Mouse (Mus musculus): ENCODE data around the gene Ago1. TPM values are rescaled to one million over a fixed set of nuclear protein-coding genes. Genes with fewer than 3 reads are reported as not detected.

The Ago1 gene
- polyA plus RNA-seq, 1 experiment from 2014 or later, result 4.2 TPM

DNA sequence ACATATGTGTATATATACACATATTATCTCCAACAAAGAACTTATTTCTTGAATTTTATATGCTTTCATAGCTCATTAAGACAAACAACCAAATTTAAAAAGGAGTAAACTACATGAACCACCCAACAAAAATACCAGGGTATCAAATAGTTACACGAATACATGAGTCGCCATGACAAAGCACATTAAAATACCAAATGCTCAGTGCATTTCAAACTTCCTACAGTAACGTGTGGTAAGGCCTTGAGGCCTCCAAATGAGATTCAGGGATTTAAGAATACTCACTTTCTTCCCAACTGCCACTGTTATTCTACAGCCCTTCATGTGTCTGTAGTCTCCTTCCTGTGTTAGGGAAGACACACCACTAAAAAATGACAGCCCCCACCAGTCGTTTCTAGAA, 36.6 kb downstream of the Ago1 start:
- no peak overlapping the region for H3K4me3 ChIP-seq (ENCODE audit: control insufficient read depth in 1 of 2, insufficient read depth in 1 of 2, low read depth in 1 of 2, low read length in 2 of 2)
- no peaks in the 10 kb centered on the region for H3K36me3 ChIP-seq (ENCODE audit: control insufficient read depth, insufficient read depth, low read length)
- H3K27me3 ChIP-seq (ENCODE audit: control insufficient read depth, insufficient read depth, low read length), result no peaks in the 10 kb centered on the region
- 84% methylated on average over 4 of the region's 4 CpGs for WGBS
- H3K4me2 ChIP-seq (ENCODE audit: low read length), result no peak overlapping the region
- no peak overlapping the region for H3K27ac ChIP-seq (replicated peaks in 1 of 2; ENCODE audit: control insufficient read depth in 1 of 2, insufficient read depth in 1 of 2, low read depth in 2 of 2, low read length in 2 of 2)
- no peaks in the 10 kb centered on the region for H3K9me3 ChIP-seq (ENCODE audit: control insufficient read depth, low read length)
- H3K9ac ChIP-seq (ENCODE audit: low read length), result no peak overlapping the region
- ATAC-seq (ENCODE audit: insufficient number of reproducible peaks, insufficient read depth, low FRiP score, low read depth), result no peak
- H3K4me1 ChIP-seq (ENCODE audit: control insufficient read depth in 2 of 2, insufficient read depth in 2 of 2, low read length in 2 of 2), result no peaks in the 10 kb centered on the region

DNA sequence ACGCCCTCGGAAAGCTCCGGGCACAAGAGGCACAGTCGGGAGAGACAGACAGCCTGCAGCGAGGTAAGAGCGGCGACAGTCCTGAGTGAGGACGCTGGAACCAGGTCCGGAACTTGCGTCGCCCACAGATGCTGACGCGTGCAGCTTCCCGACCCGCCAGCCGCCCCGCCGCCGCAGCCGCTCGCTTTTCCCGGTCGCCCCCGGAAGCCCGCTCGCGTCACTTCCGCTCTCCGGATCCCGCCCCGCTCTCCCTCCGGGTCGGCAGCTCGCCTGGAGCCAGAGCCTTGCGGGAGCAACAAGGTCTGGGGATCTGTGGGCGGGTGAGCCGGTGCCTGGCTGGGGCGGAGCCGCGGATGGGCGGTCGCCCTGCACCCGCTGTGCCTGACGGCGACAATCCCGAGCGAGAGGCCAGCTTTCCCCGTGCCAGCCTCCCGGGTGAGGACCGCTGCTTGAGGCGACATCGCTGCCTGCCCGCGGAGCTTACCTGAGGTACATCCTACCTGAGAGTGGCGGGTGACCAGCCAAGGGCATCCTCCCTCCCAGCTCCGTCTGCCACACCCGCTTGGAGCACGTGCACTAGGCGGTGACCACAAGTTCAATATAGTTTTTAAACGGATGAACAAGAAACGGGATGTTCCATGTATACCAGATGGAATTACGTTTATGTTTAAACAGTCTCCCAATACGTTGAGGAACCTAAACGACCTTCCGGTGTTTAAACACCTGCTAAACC, 38.9 kb downstream of the Ago1 start, which contains the start of gene Ago3:
Ago3 (minus strand) TSS at position 210 of the 733 bp plus-strand sequence.
- H3K4me3 ChIP-seq (ENCODE audit: control insufficient read depth in 1 of 2, insufficient read depth in 1 of 2, low read depth in 1 of 2, low read length in 2 of 2), result peak within 1 kb of the TSS; percentile 63 to 67
- peak within 1 kb of the TSS; percentile 95 for H3K4me2 ChIP-seq (ENCODE audit: low read length)
- under 1% methylated on average over 62 of the region's 65 CpGs for WGBS
- peak within 1 kb of the TSS; percentile 80 for H3K9ac ChIP-seq (ENCODE audit: low read length)
- no peaks in the 10 kb centered on the region for H3K4me1 ChIP-seq (ENCODE audit: control insufficient read depth in 2 of 2, insufficient read depth in 2 of 2, low read length in 2 of 2)
- H3K36me3 ChIP-seq (ENCODE audit: control insufficient read depth, insufficient read depth, low read length), result no peaks in the 10 kb centered on the region
- no peaks in the 10 kb centered on the region for H3K27me3 ChIP-seq (ENCODE audit: control insufficient read depth, insufficient read depth, low read length)
- peak; percentile 95 for ATAC-seq (ENCODE audit: insufficient number of reproducible peaks, insufficient read depth, low FRiP score, low read depth)
- peak within 1 kb of the TSS; percentile 65 to 90 for H3K27ac ChIP-seq (replicated peaks in 1 of 2; ENCODE audit: control insufficient read depth in 1 of 2, insufficient read depth in 1 of 2, low read depth in 2 of 2, low read length in 2 of 2)
- no peaks in the 10 kb centered on the region for H3K9me3 ChIP-seq (ENCODE audit: control insufficient read depth, low read length)

DNA sequence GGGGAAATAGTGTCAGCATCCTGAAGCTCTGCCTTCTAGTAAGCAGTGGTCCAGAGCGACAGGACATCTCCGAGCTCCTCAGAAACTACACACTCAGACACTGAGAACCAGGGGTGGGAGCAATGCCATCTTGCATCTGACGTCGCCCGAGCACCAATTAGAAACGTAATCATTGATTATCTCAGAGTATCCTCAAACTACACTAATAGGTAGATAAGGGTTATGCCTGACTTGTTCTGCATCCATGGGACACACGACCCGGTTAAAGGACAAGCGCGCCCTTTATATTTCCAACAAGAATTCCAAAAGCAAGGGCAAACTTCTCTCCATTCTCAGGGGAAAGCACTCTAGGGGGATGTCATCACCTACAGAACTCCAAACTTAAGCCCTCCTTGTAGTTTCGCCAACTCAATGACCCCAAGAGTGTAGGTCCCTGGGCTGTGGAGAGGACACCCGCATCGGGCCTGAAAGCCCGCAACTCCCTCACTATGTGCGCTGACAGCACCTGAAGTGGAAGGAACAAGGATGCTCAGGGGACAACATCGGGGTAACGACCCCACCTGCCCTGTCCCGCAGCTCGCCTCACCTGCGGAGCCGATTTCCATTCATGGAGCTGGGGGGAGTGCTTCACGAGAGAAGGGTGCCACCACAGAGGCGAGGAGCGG, 39.6 kb downstream of the Ago1 start:
- Histone ChIP-seq H3K4me3 (ENCODE audit: control insufficient read depth in 1 of 2, insufficient read depth in 1 of 2, low read depth in 1 of 2, low read length in 2 of 2) (peak overlapping the region; percentile 63 to 67), H3K27me3 (ENCODE audit: control insufficient read depth, insufficient read depth, low read length) (no peaks in the 10 kb centered on the region), H3K4me1 (ENCODE audit: control insufficient read depth in 2 of 2, insufficient read depth in 2 of 2, low read length in 2 of 2) (no peaks in the 10 kb centered on the region), H3K36me3 (ENCODE audit: control insufficient read depth, insufficient read depth, low read length) (no peaks in the 10 kb centered on the region), H3K9ac (ENCODE audit: low read length) (peak overlapping the region; percentile 80), H3K27ac (replicated peaks in 1 of 2; ENCODE audit: control insufficient read depth in 1 of 2, insufficient read depth in 1 of 2, low read depth in 2 of 2, low read length in 2 of 2) (peak overlapping the region; percentile 62 to 90), H3K4me2 (ENCODE audit: low read length) (peak overlapping the region; percentile 95), H3K9me3 (ENCODE audit: control insufficient read depth, low read length) (no peaks in the 10 kb centered on the region)
- no peak for ATAC-seq (ENCODE audit: insufficient number of reproducible peaks, insufficient read depth, low FRiP score, low read depth)
- WGBS, result 1% methylated on average over 24 of the region's 24 CpGs

DNA sequence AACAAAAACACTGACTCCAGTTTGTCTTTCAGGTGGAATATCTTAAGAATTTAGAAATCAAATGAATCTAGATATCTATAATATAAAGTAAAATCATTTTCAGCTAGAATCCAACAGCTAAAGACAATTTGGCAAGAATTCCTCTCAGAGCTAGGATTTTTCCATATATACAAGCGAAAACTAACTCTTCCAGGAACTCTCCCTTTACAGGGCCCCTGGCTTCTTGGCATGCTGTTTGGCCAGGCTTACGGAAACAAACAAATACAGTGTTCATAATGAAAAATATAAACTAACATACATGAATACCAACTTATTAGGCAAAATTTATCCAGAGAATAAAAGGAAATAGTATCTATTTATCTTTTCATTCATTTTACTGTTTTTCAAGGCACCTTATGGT, 44.5 kb downstream of the Ago1 start:
- WGBS, result 80% methylated on average over 2 of the region's 2 CpGs
- no peak overlapping the region for H3K4me3 ChIP-seq (ENCODE audit: control insufficient read depth in 1 of 2, insufficient read depth in 1 of 2, low read depth in 1 of 2, low read length in 2 of 2)
- H3K36me3 ChIP-seq (ENCODE audit: control insufficient read depth, insufficient read depth, low read length), result no peaks in the 10 kb centered on the region
- no peaks in the 10 kb centered on the region for H3K9me3 ChIP-seq (ENCODE audit: control insufficient read depth, low read length)
- H3K4me2 ChIP-seq (ENCODE audit: low read length), result no peak overlapping the region
- ATAC-seq (ENCODE audit: insufficient number of reproducible peaks, insufficient read depth, low FRiP score, low read depth), result no peak
- H3K4me1 ChIP-seq (ENCODE audit: control insufficient read depth in 2 of 2, insufficient read depth in 2 of 2, low read length in 2 of 2), result no peaks in the 10 kb centered on the region
- H3K27ac ChIP-seq (replicated peaks in 1 of 2; ENCODE audit: control insufficient read depth in 1 of 2, insufficient read depth in 1 of 2, low read depth in 2 of 2, low read length in 2 of 2), result no peak overlapping the region
- H3K9ac ChIP-seq (ENCODE audit: low read length), result no peak overlapping the region
- no peaks in the 10 kb centered on the region for H3K27me3 ChIP-seq (ENCODE audit: control insufficient read depth, insufficient read depth, low read length)

DNA sequence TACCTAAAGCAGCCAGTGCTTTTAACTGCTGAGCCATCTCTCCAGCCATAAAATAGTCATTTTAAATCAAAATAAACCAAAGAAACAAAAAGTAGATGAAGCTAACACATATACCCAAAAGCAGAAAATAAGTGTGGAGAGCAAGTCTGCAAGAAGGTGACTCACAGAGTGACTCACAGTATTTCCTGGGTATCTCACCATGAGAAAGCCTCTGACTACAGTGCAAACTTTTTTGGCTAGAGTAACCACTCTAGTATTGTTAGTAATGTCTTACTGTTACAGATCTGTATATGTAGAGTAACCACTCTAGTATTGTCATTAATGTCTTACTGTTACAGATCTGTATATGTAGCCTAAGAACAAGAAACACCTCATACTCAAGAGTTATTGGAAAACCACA, 52.7 kb downstream of the Ago1 start:
- no peak overlapping the region for H3K9ac ChIP-seq (ENCODE audit: low read length)
- no peaks in the 10 kb centered on the region for H3K27me3 ChIP-seq (ENCODE audit: control insufficient read depth, insufficient read depth, low read length)
- ATAC-seq (ENCODE audit: insufficient number of reproducible peaks, insufficient read depth, low FRiP score, low read depth), result no peak

DNA sequence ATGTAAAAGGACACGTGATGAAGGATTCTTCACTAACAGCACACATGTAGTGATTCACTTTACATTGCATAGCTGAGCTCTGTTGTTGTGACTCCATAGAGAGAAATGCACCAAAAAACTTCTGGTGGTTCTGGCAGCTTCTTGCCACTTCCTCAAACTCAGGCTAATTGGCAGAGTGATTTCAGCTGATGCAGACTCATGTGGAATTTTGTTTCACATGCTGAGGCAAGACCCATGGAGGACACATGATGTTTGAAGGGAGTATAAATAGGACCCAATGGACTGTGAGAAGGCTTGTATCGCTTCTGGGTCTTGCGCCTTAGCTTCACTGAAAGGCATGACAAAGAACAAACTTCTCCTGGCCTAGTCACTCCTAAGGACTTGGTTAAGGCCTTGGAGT, 55.9 kb downstream of the Ago1 start:
- Histone ChIP-seq H3K4me1 (ENCODE audit: control insufficient read depth in 2 of 2, insufficient read depth in 2 of 2, low read length in 2 of 2) (no peaks in the 10 kb centered on the region), H3K36me3 (ENCODE audit: control insufficient read depth, insufficient read depth, low read length) (peaks cover 14% of the 10 kb centered on the region), H3K27me3 (ENCODE audit: control insufficient read depth, insufficient read depth, low read length) (no peaks in the 10 kb centered on the region), H3K4me3 (ENCODE audit: control insufficient read depth in 1 of 2, insufficient read depth in 1 of 2, low read depth in 1 of 2, low read length in 2 of 2) (no peak overlapping the region), H3K9ac (ENCODE audit: low read length) (no peak overlapping the region), H3K27ac (replicated peaks in 1 of 2; ENCODE audit: control insufficient read depth in 1 of 2, insufficient read depth in 1 of 2, low read depth in 2 of 2, low read length in 2 of 2) (no peak overlapping the region), H3K4me2 (ENCODE audit: low read length) (no peak overlapping the region), H3K9me3 (ENCODE audit: control insufficient read depth, low read length) (no peaks in the 10 kb centered on the region)
- WGBS, result 89% methylated on average over 3 of the region's 3 CpGs
- no peak for ATAC-seq (ENCODE audit: insufficient number of reproducible peaks, insufficient read depth, low FRiP score, low read depth)

More for the DNA sequence above, 52.7 kb downstream of the Ago1 start:
- Histone ChIP-seq H3K4me1 (ENCODE audit: control insufficient read depth in 2 of 2, insufficient read depth in 2 of 2, low read length in 2 of 2) (no peaks in the 10 kb centered on the region), H3K9me3 (ENCODE audit: control insufficient read depth, low read length) (no peaks in the 10 kb centered on the region), H3K4me3 (ENCODE audit: control insufficient read depth in 1 of 2, insufficient read depth in 1 of 2, low read depth in 1 of 2, low read length in 2 of 2) (no peak overlapping the region), H3K27ac (replicated peaks in 1 of 2; ENCODE audit: control insufficient read depth in 1 of 2, insufficient read depth in 1 of 2, low read depth in 2 of 2, low read length in 2 of 2) (no peak overlapping the region), H3K36me3 (ENCODE audit: control insufficient read depth, insufficient read depth, low read length) (peaks cover 14% of the 10 kb centered on the region), H3K4me2 (ENCODE audit: low read length) (no peak overlapping the region)

All from heart, embryonic 14.5 days (tissue).